Mouse (Mus musculus) CD8-positive naive resting alpha-beta T cell, adult 57 days (primary cell): ENCODE measurements around the gene Thbs3. TPM values are rescaled to one million over a fixed set of nuclear protein-coding genes. Genes with fewer than 3 reads are reported as not detected.

ENCODE experiments used
- total RNA-seq: library from RNA; stranded (reverse); gene quantifications from one replicate; pipeline ENCODE4 v1.2.4, GENCODE M21; 2023

Gene Thbs3
- 6.5 TPM for total RNA-seq

GRCm38 (mm10) chr3:89214681-89215411 is at the start of gene Thbs3:
Thbs3 (plus strand) TSS chr3:89215180.

GRCm38 (mm10) chr3:89177242-89178106 is 37.5 kb upstream of the Thbs3 start, which contains the start of gene Scamp3:
Scamp3 (plus strand) TSS chr3:89177473.

GRCm38 (mm10) chr3:89183058-89183958 is 31.7 kb upstream of the Thbs3 start, which contains the start of gene Fam189b:
Fam189b (plus strand) TSS chr3:89183143.

GRCm38 (mm10) chr3:89202253-89203141 is 12.5 kb upstream of the Thbs3 start, which contains the start of gene Gba:
Gba (plus strand) TSS chr3:89202928.

GRCm38 (mm10) chr3:89226900-89227299 is 11.9 kb downstream of the Thbs3 start, which contains the start of gene Mtx1:
Mtx1 (minus strand) TSS chr3:89227088.

GRCm38 (mm10) chr3:89228836-89229235 is 13.9 kb downstream of the Thbs3 start, which contains the start of gene Muc1:
Muc1 (plus strand) TSS chr3:89229057.

GRCm38 (mm10) chr3:89245688-89246171 is 30.8 kb downstream of the Thbs3 start, which contains the start of gene Krtcap2:
Krtcap2 (plus strand) TSS chr3:89245966.

GRCm38 (mm10) chr3:89246261-89247100 is 31.5 kb downstream of the Thbs3 start, which contains the start of gene Trim46:
Trim46 (minus strand) TSS chr3:89246309.

GRCm38 (mm10) chr3:89259076-89259475 is 44.1 kb downstream of the Thbs3 start, which contains the start of gene Dpm3:
Dpm3 (plus strand) TSS chr3:89259358.

GRCm38 (mm10) chr3:89270051-89270755 is 55.2 kb downstream of the Thbs3 start, which contains the start of gene Slc50a1:
Slc50a1 (minus strand) TSS chr3:89270570.

Other genes with a start within 250 kb of the Thbs3 start
- gene Rusc1, start 121.9 kb upstream of the Thbs3 start, total RNA-seq: 80.4 TPM
- gene Gm43738, start 114.1 kb upstream of the Thbs3 start, total RNA-seq: not detected
- gene Fdps, start 113.2 kb upstream of the Thbs3 start, total RNA-seq: 24.2 TPM
- not detected for gene Pklr, start 79.0 kb upstream of the Thbs3 start, total RNA-seq
- 19.3 TPM for gene Hcn3, start 55.0 kb upstream of the Thbs3 start, total RNA-seq
- 122 TPM for gene Clk2, start 50.4 kb upstream of the Thbs3 start, total RNA-seq
- gene Scamp3, start 37.7 kb upstream of the Thbs3 start, total RNA-seq: 152 TPM
- gene Fam189b, start 32.0 kb upstream of the Thbs3 start, total RNA-seq: 176 TPM
- gene Gba, start 12.3 kb upstream of the Thbs3 start, total RNA-seq: 67.9 TPM
- 193 TPM for gene Mtx1, start 11.9 kb downstream of the Thbs3 start, total RNA-seq
- gene Muc1, start 13.9 kb downstream of the Thbs3 start, total RNA-seq: not detected
- gene Krtcap2, start 30.8 kb downstream of the Thbs3 start, total RNA-seq: 96.7 TPM
- gene Trim46, start 31.1 kb downstream of the Thbs3 start, total RNA-seq: 1.5 TPM
- gene Dpm3, start 44.2 kb downstream of the Thbs3 start, total RNA-seq: 72.2 TPM
- 126 TPM for gene Slc50a1, start 55.4 kb downstream of the Thbs3 start, total RNA-seq
- not detected for gene Efna1, start 66.0 kb downstream of the Thbs3 start, total RNA-seq
- gene Efna3, start 107.8 kb downstream of the Thbs3 start, total RNA-seq: not detected
- not detected for gene Efna4, start 122.8 kb downstream of the Thbs3 start, total RNA-seq
- gene Adam15, start 134.8 kb downstream of the Thbs3 start, total RNA-seq: 2.8 TPM
- not detected for gene Dcst2, start 146.8 kb downstream of the Thbs3 start, total RNA-seq
- gene Dcst1, start 150.1 kb downstream of the Thbs3 start, total RNA-seq: not detected
- gene Zbtb7b, start 179.6 kb downstream of the Thbs3 start, total RNA-seq: 6.8 TPM
- not detected for gene Lenep, start 187.6 kb downstream of the Thbs3 start, total RNA-seq
- gene Flad1, start 196.7 kb downstream of the Thbs3 start, total RNA-seq: 29.3 TPM
- gene Cks1b, start 203.2 kb downstream of the Thbs3 start, total RNA-seq: 2.8 TPM
- gene Shc1, start 203.3 kb downstream of the Thbs3 start, total RNA-seq: 95.4 TPM
- gene Pygo2, start 215.0 kb downstream of the Thbs3 start, total RNA-seq: 48.9 TPM
- gene Pbxip1, start 221.5 kb downstream of the Thbs3 start, total RNA-seq: 98.2 TPM
- gene Pmvk, start 239.4 kb downstream of the Thbs3 start, total RNA-seq: 13.5 TPM